Mouse (Mus musculus): ENCODE measurements around the gene Syndig1. TPM values are rescaled to one million over a fixed set of nuclear protein-coding genes. Genes with fewer than 3 reads are reported as not detected.

The Syndig1 gene
- total RNA-seq (2022), result under 1 TPM; 0.14 to 0.60 (median 0.31) TPM

DNA sequence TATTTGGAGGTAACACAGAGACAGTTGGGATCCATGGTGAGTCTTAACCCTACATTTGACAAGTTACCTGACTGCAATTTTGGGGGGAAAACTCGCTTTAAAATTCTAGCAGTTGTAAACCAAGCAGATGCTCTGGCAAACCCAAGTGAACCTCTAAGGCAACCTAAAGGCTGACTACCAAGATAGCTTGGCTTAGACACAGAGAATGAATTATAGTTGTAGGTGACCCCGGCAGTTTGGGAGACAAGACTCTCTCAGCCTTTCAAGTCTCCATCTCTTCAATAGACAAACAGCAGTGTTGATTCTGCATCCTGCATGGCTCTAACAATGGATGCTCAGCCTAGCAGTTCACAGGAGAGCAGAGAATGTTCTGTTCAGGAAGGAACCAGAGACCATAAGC, at the start of gene Syndig1:
Gene Syndig1, plus strand, starts transcription at position 301 of the 400 bp plus-strand sequence.
- DNase-seq (ENCODE audit: low spot score), result no peak

DNA sequence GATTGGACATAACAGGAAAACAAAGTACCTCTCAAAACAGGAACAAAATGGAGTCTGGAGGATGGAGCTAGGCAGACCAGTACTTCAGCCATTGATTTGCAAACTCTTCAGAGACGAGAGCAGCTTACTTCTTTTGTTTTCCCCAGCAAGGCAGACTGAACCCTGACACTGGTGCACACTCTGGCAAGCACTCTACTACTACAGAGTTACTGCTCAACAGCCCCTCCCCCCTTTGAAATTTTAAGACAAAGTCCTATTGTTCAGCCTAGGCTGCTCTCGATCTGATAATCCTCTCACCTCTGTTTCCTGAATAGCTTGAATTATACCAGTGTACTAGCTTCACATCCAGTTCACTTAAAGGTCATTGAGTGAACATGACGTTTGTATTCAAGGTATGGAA, 30.4 kb upstream of the Syndig1 start:
- no peak for DNase-seq (ENCODE audit: low spot score)

DNA sequence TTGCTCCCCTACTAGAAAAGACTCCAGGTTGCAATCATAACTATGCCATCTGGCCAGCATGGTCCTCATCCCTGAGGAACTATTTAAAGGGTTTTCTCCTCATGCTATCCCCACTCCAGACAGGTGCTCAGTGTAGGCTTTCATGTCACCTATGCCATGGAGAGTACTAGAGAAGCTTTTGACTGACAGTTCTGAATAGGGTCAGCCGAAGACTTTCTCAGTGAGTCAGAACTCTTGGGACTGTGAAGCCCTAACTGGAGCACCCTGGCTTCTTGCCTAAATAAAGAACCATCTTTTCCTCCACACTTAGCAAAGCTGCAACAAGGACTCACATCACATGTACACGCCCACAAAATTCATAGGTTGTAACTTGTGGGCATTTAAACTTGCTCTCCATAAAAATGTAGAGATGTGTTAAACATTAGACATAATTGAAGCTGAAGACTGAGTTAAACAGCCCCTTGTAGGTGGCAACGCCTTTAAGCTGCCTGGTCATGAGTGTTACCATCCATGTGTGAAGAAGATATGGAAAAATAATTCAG, 24.3 kb upstream of the Syndig1 start:
- no peak for DNase-seq (ENCODE audit: low spot score)

DNA sequence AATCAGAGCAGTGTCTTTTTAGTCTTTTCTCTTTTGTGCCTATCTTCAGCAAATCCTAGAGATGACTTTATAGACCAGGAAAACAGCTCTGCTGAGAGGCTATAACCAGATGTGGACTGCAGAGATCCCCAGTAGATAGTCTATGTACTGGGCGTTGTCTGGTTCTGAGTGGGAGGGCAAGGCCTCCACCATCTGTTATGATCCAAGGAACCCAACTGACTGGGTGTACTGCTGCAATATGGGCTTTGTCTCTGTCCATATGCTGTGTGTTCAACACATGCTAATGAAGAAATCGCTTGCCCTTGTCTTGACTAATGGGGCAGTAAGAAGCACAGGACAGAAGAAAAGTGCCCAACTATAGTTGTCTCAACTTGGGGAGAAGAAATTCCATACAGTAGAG, 23.8 kb upstream of the Syndig1 start:
- DNase-seq (ENCODE audit: low spot score), result no peak

GRCm38 (mm10) chr2:149812899-149813298, 16.1 kb upstream of the Syndig1 start:
- DNase-seq (ENCODE audit: low spot score), result no peak

- DNase-seq (ENCODE audit: low spot score), result no peak
These were observed 10.6 kb upstream of the Syndig1 start for GRCm38 (mm10) chr2:149818395-149818794.

DNA sequence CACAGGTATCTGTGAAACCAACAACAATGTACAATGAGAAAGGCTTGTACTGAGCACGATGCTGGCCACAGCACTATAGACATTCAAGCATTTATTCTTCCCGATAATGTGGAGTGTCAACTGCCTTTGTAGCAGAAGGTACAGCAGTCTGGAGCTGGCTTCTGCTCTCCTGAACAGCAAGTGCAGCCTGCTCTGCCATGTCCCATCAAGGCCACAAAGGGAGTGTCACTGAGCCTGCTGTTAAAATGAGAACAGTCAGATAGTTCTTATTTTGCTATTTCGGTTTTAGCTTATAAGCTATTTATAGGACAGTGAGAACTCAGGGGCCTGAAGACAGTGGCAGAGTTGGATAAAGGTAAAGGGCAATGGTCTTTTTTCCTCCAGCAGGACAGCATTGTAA, 9.3 kb upstream of the Syndig1 start:
- DNase-seq (ENCODE audit: low spot score), result no peak

DNA sequence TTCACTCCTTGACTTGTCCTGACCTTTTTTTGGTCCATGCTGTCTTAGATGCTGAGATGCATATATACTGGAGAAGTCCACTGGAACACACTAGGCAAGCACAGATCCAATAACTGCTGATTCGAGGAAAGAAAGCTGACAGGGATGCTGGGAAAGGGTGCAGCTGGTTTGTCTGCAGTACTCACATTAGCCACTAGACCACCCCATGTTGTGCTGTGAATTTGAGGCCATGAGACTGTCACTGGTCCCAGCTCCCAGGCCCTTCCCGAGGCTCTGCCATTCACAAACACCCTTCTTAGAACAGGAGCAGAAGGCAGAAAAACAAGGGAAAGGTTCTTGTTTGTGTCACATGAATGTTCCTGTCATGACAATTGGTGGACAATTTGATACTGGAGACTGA, 8.8 kb upstream of the Syndig1 start:
- DNase-seq (ENCODE audit: low spot score), result no peak

DNA sequence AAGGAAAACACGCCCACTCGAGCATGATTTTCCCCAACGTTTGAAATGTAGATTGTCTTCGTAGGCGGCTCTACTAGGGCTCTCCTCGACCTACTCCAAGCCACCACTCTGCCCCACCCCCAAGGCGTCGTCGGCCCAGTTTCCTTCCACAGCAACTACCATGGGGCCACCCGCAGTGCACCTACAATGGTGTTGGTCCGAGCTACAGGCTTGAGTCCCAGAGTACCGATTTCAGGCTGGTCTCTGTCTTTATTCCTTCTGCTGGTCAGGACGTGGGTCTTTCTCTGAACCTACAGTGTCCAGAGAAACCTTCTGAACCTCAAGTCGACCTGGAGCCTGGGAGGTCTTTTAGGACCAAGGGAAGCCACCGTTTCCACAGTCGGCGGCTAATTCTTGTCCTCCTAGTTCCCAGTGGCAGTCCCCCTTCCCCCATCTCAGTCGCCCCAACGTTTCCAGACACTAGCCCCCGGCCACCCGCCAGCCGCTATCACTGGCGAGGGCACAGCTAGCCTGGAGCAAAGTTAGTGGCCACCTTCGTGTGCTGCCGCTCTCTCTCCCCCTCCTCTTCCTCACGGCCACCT, 1.0 kb downstream of the Syndig1 start:
- DNase-seq (ENCODE audit: low spot score), result no peak

- DNase-seq (ENCODE audit: low spot score), result no peak
These were observed 1.8 kb downstream of the Syndig1 start, which contains the start of gene C530025M09Rik for GRCm38 (mm10) chr2:149830536-149831458. C530025M09Rik (minus strand) TSS chr2:149831213.

GRCm38 (mm10) chr2:149831459-149832245, 2.6 kb downstream of the Syndig1 start:
- DNase-seq (ENCODE audit: low spot score), result no peak

DNA sequence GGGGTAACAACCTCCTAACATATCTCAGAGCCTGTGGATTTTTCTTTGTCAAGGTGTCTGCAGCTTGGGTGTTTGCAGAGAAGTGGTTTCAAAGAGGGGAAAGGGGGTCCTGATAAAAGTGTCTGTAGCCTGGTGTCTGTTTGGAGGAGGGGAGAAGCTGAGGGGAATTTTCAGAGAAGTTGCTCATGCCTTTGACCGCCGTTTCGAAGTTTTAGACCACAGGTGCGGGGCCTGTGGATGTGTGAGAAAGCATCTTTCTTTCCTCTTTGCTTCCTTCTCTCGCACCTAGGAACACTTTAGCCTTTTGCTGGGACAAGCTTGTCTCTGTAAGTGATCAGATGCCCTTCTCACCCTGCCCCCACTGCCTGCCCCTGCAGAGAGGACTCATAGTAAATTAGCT, 3.3 kb downstream of the Syndig1 start:
- DNase-seq (ENCODE audit: low spot score), result no peak

DNA sequence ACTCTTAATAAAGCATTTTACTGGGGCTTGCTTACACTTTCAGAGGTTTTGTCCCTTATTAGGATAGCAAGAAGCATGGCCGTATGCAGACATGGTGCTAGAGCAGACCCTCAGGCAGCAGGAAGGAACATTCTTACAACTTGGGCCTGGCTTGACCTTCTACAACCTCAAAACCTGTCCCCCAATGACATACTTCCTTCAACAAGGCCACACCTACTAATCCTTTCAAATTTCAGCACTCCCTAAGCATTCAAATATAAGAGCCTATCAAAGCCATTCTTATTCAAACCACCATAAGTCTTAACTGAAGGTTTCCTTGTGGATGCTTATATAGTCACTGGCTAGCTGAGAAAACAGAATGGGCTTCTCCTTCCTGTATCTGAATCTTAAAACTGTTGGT, 6.1 kb downstream of the Syndig1 start:
- no peak for DNase-seq (ENCODE audit: low spot score)

- DNase-seq (ENCODE audit: low spot score), result no peak
These were observed 7.6 kb downstream of the Syndig1 start for GRCm38 (mm10) chr2:149836471-149837135.

GRCm38 (mm10) chr2:149839666-149840065, 10.7 kb downstream of the Syndig1 start:
- no peak for DNase-seq (ENCODE audit: low spot score)

- no peak for DNase-seq (ENCODE audit: low spot score)
These were observed 15.6 kb downstream of the Syndig1 start for GRCm38 (mm10) chr2:149844575-149844974.

- DNase-seq (ENCODE audit: low spot score), result no peak
These were observed 19.8 kb downstream of the Syndig1 start for GRCm38 (mm10) chr2:149848778-149849177.

GRCm38 (mm10) chr2:149861002-149861401, 32.0 kb downstream of the Syndig1 start:
- no peak for DNase-seq (ENCODE audit: low spot score)

GRCm38 (mm10) chr2:149865914-149866435, 37.0 kb downstream of the Syndig1 start:
- no peak for DNase-seq (ENCODE audit: low spot score)

- DNase-seq (ENCODE audit: low spot score), result no peak
These were observed 41.5 kb downstream of the Syndig1 start for GRCm38 (mm10) chr2:149870496-149870895.

DNA sequence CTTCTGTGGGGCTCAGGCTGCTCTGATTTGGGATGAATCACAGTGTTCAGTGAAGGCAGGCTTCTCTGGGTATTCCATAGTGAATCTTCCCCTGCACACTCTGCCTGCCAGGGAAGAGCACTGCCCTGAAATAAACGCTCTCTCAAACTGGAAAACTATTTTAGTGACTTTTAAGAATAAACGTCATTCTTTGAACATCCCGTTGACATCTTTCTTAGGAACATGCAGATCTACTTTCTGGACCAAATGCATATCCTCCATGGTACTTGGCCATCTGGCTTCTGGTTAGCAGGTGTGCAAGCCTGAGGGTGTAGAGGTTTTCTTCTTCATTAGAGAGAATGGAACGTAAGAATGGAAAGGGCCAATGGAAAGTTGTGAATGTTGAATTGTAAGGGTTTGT, 43.5 kb downstream of the Syndig1 start:
- no peak for DNase-seq (ENCODE audit: low spot score)
